Mouse (Mus musculus) neural tube, embryonic 13.5 days (tissue): Measurements from ENCODE around the gene Bcl3. TPM values are rescaled to one million over a fixed set of nuclear protein-coding genes. Genes with fewer than 3 reads are reported as not detected.
A peak's percentile ranks its signal among the peaks of the same experiment; 100 is the strongest.

Experiments
- ATAC-seq: fragments of 200-750 bp; cut with Nextera tagmentation; 2 replicates; pipeline ENCODE4 v1.8.0; 2017; ENCODE audit warnings: low read depth, mild to moderate bottlenecking, moderate TSS enrichment, moderate library complexity
- H3K27ac ChIP-seq: fragments of 300-500 bp; sonication (generic); replicated peaks from 2 replicates; pipeline ENCODE4 v1.5.1; 2015; ENCODE audit warnings: moderate library complexity, mild to moderate bottlenecking, inconsistent platforms
- H3K27me3 ChIP-seq: fragments of 300-500 bp; sonication (generic); 2 replicates; pipeline ENCODE4 v1.6.1; 2015; ENCODE audit warnings: mild to moderate bottlenecking, inconsistent platforms
- H3K36me3 ChIP-seq: fragments of 300-500 bp; sonication (generic); 2 replicates; pipeline ENCODE4 v1.6.1; 2015; ENCODE audit warnings: mild to moderate bottlenecking, inconsistent platforms
- H3K4me1 ChIP-seq: fragments of 300-500 bp; sonication (generic); replicated peaks from 2 replicates; pipeline ENCODE4 v1.6.1; 2015; ENCODE audit warnings: inconsistent platforms
- H3K4me2 ChIP-seq: fragments of 300-500 bp; sonication (generic); 2 replicates; pipeline ENCODE4 v1.6.1; 2015; ENCODE audit warnings: inconsistent platforms, mild to moderate bottlenecking, moderate library complexity
- H3K4me3 ChIP-seq: fragments of 300-500 bp; sonication (generic); 2 replicates; pipeline ENCODE4 v1.5.1; 2015; ENCODE audit warnings: mild to moderate bottlenecking, inconsistent platforms
- H3K9ac ChIP-seq: fragments of 300-500 bp; sonication (generic); 2 replicates; pipeline ENCODE4 v1.6.1; 2015; ENCODE audit warnings: moderate library complexity, mild to moderate bottlenecking, inconsistent platforms
- H3K9me3 ChIP-seq: fragments of 300-500 bp; sonication (generic); 2 replicates; pipeline ENCODE4 v1.6.1; 2016; ENCODE audit warnings: inconsistent platforms
- WGBS: fragments of 180-500 bp; shearing (Covaris S2); methylation state at CpG from one replicate; pipeline ENCODE4 v1.1.7; 2015; 5-methylcytosine and 5-hydroxymethylcytosine counted together
- polyA plus RNA-seq: library from polyadenylated mRNA; unstranded; fragments of >200 nt; fragmentation: Nextera tagmentation; extraction: Ambion mirVana; gene quantifications from 2 replicates; pipeline ENCODE4 v1.2.1, GENCODE M21; 2015

Bcl3 gene
- polyA plus RNA-seq, 1 experiment from 2014 or later: 1.8 TPM

DNA sequence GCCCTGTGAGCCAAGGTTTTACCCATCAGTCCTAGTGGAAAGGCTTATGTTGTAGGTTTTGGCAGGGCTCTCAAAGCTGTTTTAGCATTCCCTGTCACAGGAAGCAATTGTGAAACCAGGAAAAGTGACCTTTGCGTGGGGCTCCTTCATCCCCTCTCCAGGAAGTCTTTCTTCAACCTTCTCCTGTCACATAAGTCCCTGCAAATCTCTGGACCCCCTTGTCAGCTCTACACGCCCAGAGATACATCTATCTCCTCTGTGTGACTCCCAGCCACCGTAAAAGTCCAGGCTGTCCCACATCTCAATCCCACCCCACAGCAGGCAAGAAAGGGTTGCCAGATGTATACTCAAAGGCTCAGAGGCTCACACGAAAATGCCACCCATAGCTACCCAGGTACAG, 50.9 kb downstream of the Bcl3 start:
- H3K27ac ChIP-seq: no peak overlapping the region
- no peak for ATAC-seq
- peaks cover 21% of the 10 kb centered on the region for H3K4me1 ChIP-seq
- WGBS: 67% methylated on average over 4 of the region's 4 CpGs
- no peak overlapping the region for H3K4me3 ChIP-seq
- H3K9ac ChIP-seq: no peak overlapping the region
- H3K9me3 ChIP-seq: no peaks in the 10 kb centered on the region
- H3K27me3 ChIP-seq: peaks cover 44% of the 10 kb centered on the region
- H3K4me2 ChIP-seq: no peak overlapping the region
- H3K36me3 ChIP-seq: no peaks in the 10 kb centered on the region

- under 1% methylated on average over 9 of the region's 9 CpGs for WGBS
- H3K36me3 ChIP-seq: no peaks in the 10 kb centered on the region
Observed at GRCm38 (mm10) chr7:19770984-19771391, 51.6 kb downstream of the Bcl3 start, which contains the start of gene Bcam. Gene Bcam (minus strand): TSS chr7:19771016.

GRCm38 (mm10) chr7:19770375-19770754, 52.2 kb downstream of the Bcl3 start:
- peak; percentile 76 for ATAC-seq
- Histone ChIP-seq H3K9ac (peak overlapping the region; percentile 72), H3K36me3 (no peaks in the 10 kb centered on the region), H3K27me3 (peaks cover 44% of the 10 kb centered on the region), H3K27ac (no peak overlapping the region), H3K9me3 (no peaks in the 10 kb centered on the region), H3K4me3 (peak overlapping the region; percentile 41), H3K4me2 (peak overlapping the region; percentile 69), H3K4me1 (peaks cover 21% of the 10 kb centered on the region)
- WGBS: 0% methylated on average over 28 of the region's 28 CpGs

More at GRCm38 (mm10) chr7:19770984-19771391, 51.6 kb downstream of the Bcl3 start, which contains the start of gene Bcam:
- Histone ChIP-seq H3K27ac (no peak within 1 kb of the TSS), H3K4me2 (peak within 1 kb of the TSS; percentile 69), H3K9me3 (no peaks in the 10 kb centered on the region), H3K27me3 (peaks cover 44% of the 10 kb centered on the region), H3K4me3 (peak within 1 kb of the TSS; percentile 41), H3K9ac (peak within 1 kb of the TSS; percentile 72), H3K4me1 (peaks cover 21% of the 10 kb centered on the region)
- ATAC-seq: peak; percentile 66

- Histone ChIP-seq H3K9me3 (no peaks in the 10 kb centered on the region), H3K4me2 (peak overlapping the region; percentile 69), H3K4me1 (peaks cover 21% of the 10 kb centered on the region), H3K27me3 (peaks cover 44% of the 10 kb centered on the region), H3K9ac (peak overlapping the region; percentile 72), H3K27ac (no peak overlapping the region), H3K4me3 (peak overlapping the region; percentile 41), H3K36me3 (no peaks in the 10 kb centered on the region)
- ATAC-seq: peak; percentile 4; the same call in 1 of the 2 replicates
- WGBS: 12% methylated on average over 16 of the region's 16 CpGs
Observed at GRCm38 (mm10) chr7:19769434-19770374, 52.9 kb downstream of the Bcl3 start.

DNA sequence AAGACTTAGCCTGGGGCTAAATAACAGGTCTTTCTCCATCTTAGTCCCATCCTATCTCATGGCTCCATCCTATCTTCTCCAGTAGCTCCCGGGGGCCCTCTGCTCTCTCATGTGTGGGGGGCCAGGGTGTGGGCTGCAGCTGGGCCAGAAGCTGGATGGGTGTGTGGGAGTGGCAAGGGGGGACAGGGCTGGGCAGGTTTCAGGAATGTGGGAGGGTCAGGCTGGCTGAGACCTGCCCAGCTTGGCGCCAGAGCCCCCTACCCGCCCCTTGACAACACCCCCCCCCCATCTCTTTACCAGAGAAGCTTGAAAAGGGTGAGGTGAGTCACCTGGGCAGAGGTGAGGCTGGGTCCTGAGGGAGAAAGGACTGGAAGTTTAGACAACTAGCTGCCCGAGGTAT, 53.6 kb downstream of the Bcl3 start:
- no peak for ATAC-seq
- peaks cover 21% of the 10 kb centered on the region for H3K4me1 ChIP-seq
- no peaks in the 10 kb centered on the region for H3K36me3 ChIP-seq
- H3K4me3 ChIP-seq: no peak overlapping the region
- H3K4me2 ChIP-seq: no peak overlapping the region
- H3K27ac ChIP-seq: no peak overlapping the region
- WGBS: 34% methylated on average over 4 of the region's 4 CpGs
- peaks cover 44% of the 10 kb centered on the region for H3K27me3 ChIP-seq
- H3K9ac ChIP-seq: no peak overlapping the region
- H3K9me3 ChIP-seq: no peaks in the 10 kb centered on the region

DNA sequence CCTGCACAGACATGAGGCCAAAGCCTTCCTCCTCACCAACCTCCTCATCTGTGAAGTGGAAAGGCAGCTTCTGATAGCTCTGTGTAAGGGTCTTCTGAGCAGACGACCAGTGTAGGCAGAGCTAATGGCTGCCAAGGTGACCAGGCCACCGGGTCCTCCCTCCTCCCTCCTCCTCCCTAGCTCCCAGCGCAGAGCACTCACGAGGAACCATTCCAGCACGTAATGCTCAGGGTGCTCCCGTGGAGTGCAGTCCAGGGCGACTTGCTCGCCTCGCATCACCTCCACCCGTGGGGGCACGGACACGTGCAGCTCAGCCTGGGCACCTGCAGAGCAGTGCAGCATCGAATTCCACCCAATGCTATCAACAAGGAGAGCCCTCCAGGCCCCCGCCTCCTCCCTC, 54.3 kb downstream of the Bcl3 start:
- peaks cover 21% of the 10 kb centered on the region for H3K4me1 ChIP-seq
- no peaks in the 10 kb centered on the region for H3K36me3 ChIP-seq
- no peaks in the 10 kb centered on the region for H3K9me3 ChIP-seq
- H3K27me3 ChIP-seq: peaks cover 44% of the 10 kb centered on the region
- ATAC-seq: no peak
- no peak overlapping the region for H3K27ac ChIP-seq
- no peak overlapping the region for H3K9ac ChIP-seq
- H3K4me2 ChIP-seq: no peak overlapping the region
- H3K4me3 ChIP-seq: no peak overlapping the region
- 74% methylated on average over 14 of the region's 14 CpGs for WGBS

- H3K9me3 ChIP-seq: no peaks in the 10 kb centered on the region
- H3K27me3 ChIP-seq: peaks cover 17% of the 10 kb centered on the region
- H3K27ac ChIP-seq: no peak overlapping the region
- H3K4me1 ChIP-seq: peaks cover 3% of the 10 kb centered on the region
- H3K36me3 ChIP-seq: no peaks in the 10 kb centered on the region
- ATAC-seq: no peak
- no peak overlapping the region for H3K9ac ChIP-seq
- H3K4me3 ChIP-seq: no peak overlapping the region
- no peak overlapping the region for H3K4me2 ChIP-seq
- 92% methylated on average over 8 of the region's 9 CpGs for WGBS
Observed at GRCm38 (mm10) chr7:19764581-19764980, 58.0 kb downstream of the Bcl3 start.

DNA sequence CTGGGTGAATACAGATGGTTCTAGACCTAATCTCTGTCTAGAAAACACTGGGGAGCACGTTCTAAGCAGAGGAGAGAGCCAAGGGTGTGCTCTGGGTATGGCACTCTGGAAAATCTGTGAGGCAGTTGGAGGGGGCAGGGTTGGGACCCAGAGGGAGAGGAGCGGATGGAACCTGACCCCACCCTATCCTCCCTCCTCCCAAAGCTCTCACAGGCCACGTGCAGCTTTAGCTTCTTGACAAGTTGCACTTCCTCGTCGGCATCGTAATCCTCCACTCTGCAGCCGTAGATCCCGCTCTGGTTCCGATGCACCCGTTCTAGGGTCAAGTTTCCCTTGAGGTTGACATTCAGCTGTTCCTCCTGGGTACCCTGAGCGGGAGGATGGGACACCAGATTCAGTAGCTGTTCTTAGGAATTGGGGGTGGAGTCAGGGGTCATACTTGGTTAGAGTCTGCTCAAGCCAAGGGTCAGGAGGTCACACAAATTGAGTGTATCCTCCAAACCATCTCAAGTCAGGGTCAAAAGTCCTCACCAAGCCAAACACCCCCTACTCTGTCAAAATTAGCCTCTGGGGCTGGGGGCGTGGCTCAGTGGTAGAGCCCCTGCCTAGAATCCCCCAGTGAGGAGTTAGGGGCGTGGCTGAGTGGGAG, 58.6 kb downstream of the Bcl3 start:
- Histone ChIP-seq H3K4me1 (no peaks in the 10 kb centered on the region), H3K4me3 (no peak overlapping the region), H3K9me3 (no peaks in the 10 kb centered on the region), H3K27ac (no peak overlapping the region), H3K27me3 (peaks cover 11% of the 10 kb centered on the region), H3K36me3 (no peaks in the 10 kb centered on the region), H3K4me2 (no peak overlapping the region), H3K9ac (no peak overlapping the region)
- ATAC-seq: no peak
- 87% methylated on average over 13 of the region's 13 CpGs for whole genome bisulfite sequencing

- H3K4me1 ChIP-seq: no peaks in the 10 kb centered on the region
- no peaks in the 10 kb centered on the region for H3K27me3 ChIP-seq
- no peak overlapping the region for H3K9ac ChIP-seq
- no peaks in the 10 kb centered on the region for H3K9me3 ChIP-seq
- no peak overlapping the region for H3K4me2 ChIP-seq
- H3K36me3 ChIP-seq: no peaks in the 10 kb centered on the region
- 90% methylated on average over 11 of the region's 11 CpGs for WGBS
- no peak overlapping the region for H3K4me3 ChIP-seq
- no peak overlapping the region for H3K27ac ChIP-seq
- ATAC-seq: no peak
Observed at GRCm38 (mm10) chr7:19762283-19762682, 60.3 kb downstream of the Bcl3 start.

DNA sequence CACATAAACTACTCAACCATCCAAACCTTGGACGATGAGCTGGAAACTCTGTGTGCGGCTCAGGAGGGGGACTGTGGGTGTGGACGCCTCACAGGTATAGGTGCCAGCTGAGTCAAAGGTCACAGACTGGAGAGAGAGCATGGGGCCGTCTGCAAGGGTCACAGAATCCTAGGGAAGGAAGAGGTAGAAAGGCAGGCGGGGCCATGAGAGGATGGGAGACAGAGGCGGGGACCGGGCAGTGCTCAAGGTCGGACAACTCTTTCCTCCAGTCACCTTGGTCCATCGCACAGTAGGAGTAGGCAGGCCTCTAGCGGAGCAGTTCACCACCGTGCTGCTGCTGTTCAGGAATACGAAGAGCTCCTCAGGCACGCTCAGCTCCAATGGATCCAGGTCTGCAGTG, 62.5 kb downstream of the Bcl3 start:
- 92% methylated on average over 13 of the region's 13 CpGs for WGBS
- no peak for ATAC-seq

GRCm38 (mm10) chr7:19758623-19759022, 63.9 kb downstream of the Bcl3 start:
- ATAC-seq: no peak

More for the DNA sequence above, 62.5 kb downstream of the Bcl3 start:
- no peak overlapping the region for H3K4me2 ChIP-seq
- H3K36me3 ChIP-seq: no peaks in the 10 kb centered on the region
- no peak overlapping the region for H3K27ac ChIP-seq
- no peaks in the 10 kb centered on the region for H3K9me3 ChIP-seq
- H3K4me1 ChIP-seq: no peaks in the 10 kb centered on the region
- no peaks in the 10 kb centered on the region for H3K27me3 ChIP-seq
- no peak overlapping the region for H3K9ac ChIP-seq
- H3K4me3 ChIP-seq: no peak overlapping the region

More at GRCm38 (mm10) chr7:19758623-19759022, 63.9 kb downstream of the Bcl3 start:
- Histone ChIP-seq H3K27me3 (no peaks in the 10 kb centered on the region), H3K4me3 (no peak overlapping the region), H3K4me2 (no peak overlapping the region), H3K36me3 (no peaks in the 10 kb centered on the region), H3K4me1 (no peaks in the 10 kb centered on the region), H3K9ac (no peak overlapping the region), H3K27ac (no peak overlapping the region), H3K9me3 (no peaks in the 10 kb centered on the region)
- WGBS: 92% methylated on average over 13 of the region's 13 CpGs
